Mouse (Mus musculus) hindbrain, embryonic 11.5 days (tissue): ENCODE results near the gene Plekha4. TPM values are rescaled to one million over a fixed set of nuclear protein-coding genes. Genes with fewer than 3 reads are reported as not detected.

Experiments used
- ATAC-seq: fragments of 200-750 bp; cut with Nextera tagmentation; 2 replicates; pipeline ENCODE4 v1.8.0; 2017; ENCODE audit warnings: mild to moderate bottlenecking, moderate TSS enrichment, moderate library complexity; ENCODE audit not compliant: low FRiP score
- DNase-seq: peaks from one replicate; pipeline ENCODE4 v3.0.0-alpha.2; 2015; ENCODE audit warnings: low spot score
- H3K27ac ChIP-seq: fragments of 300-500 bp; sonication (generic); 2 replicates; pipeline ENCODE4 v1.5.1; 2014; ENCODE audit warnings: mild to moderate bottlenecking, low read depth, low read length
- H3K27me3 ChIP-seq: fragments of 300-500 bp; sonication (generic); 2 replicates; pipeline ENCODE4 v1.6.1; 2014; ENCODE audit warnings: mild to moderate bottlenecking, low read length, moderate library complexity, mixed read lengths; ENCODE audit not compliant: control insufficient read depth, insufficient read depth
- H3K36me3 ChIP-seq: fragments of 300-500 bp; sonication (generic); 2 replicates; pipeline ENCODE4 v1.6.1; 2014; ENCODE audit warnings: mild to moderate bottlenecking, low read length, moderate library complexity, mixed read lengths; ENCODE audit not compliant: control insufficient read depth, insufficient read depth
- H3K4me1 ChIP-seq: fragments of 300-500 bp; sonication (generic); replicated peaks from 2 replicates; pipeline ENCODE4 v1.6.1; 2014; ENCODE audit warnings: low read length, mixed read lengths; ENCODE audit not compliant: control insufficient read depth, insufficient read depth
- H3K4me2 ChIP-seq: fragments of 300-500 bp; sonication (generic); replicated peaks from 2 replicates; pipeline ENCODE4 v1.6.1; 2014; ENCODE audit warnings: mild to moderate bottlenecking, low read depth, low read length
- H3K4me3 ChIP-seq: fragments of 300-500 bp; sonication (generic); 2 replicates; pipeline ENCODE4 v1.5.1; 2014; ENCODE audit warnings: low read depth, low read length
- H3K9ac ChIP-seq: fragments of 300-500 bp; sonication (generic); 2 replicates; pipeline ENCODE4 v1.6.1; 2014; ENCODE audit warnings: low read depth, low read length
- H3K9me3 ChIP-seq: fragments of 300-500 bp; sonication (generic); 2 replicates; pipeline ENCODE4 v1.6.1; 2016; ENCODE audit warnings: low read length; ENCODE audit not compliant: control insufficient read depth
- WGBS: fragments of 180-500 bp; shearing (Covaris S2); extraction: QIAGEN DNeasy Blood & Tissue Kit; methylation state at CpG from one replicate; pipeline ENCODE4 v1.1.7; 2014; 5-methylcytosine and 5-hydroxymethylcytosine counted together
- polyA plus RNA-seq: library from polyadenylated mRNA; unstranded; fragments of >200 nt; fragmentation: Nextera tagmentation; extraction: Ambion mirVana; gene quantifications from 2 replicates; pipeline ENCODE4 v1.2.1, GENCODE M21; 2014

Plekha4 gene
- polyA plus RNA-seq, 1 experiment from 2014 or later: 2.3 TPM

GRCm38 (mm10) chr7:45567780-45568516 lies 41.8 kb downstream of the Plekha4 start:
- DNase-seq: peak; percentile 87
- H3K9me3 ChIP-seq: no peaks in the 10 kb centered on the region
- H3K4me2 ChIP-seq: peak overlapping the region; percentile 65
- WGBS: under 1% methylated on average over 24 of the region's 24 CpGs
- H3K4me1 ChIP-seq: no peaks in the 10 kb centered on the region
- ATAC-seq: peak; percentile 91
- peak overlapping the region; percentile 37 for H3K4me3 ChIP-seq
- H3K27ac ChIP-seq: no peak overlapping the region
- H3K9ac ChIP-seq: peak overlapping the region; percentile 29; the same call in 1 of the 2 replicates
- no peaks in the 10 kb centered on the region for H3K27me3 ChIP-seq
- H3K36me3 ChIP-seq: no peaks in the 10 kb centered on the region

DNA sequence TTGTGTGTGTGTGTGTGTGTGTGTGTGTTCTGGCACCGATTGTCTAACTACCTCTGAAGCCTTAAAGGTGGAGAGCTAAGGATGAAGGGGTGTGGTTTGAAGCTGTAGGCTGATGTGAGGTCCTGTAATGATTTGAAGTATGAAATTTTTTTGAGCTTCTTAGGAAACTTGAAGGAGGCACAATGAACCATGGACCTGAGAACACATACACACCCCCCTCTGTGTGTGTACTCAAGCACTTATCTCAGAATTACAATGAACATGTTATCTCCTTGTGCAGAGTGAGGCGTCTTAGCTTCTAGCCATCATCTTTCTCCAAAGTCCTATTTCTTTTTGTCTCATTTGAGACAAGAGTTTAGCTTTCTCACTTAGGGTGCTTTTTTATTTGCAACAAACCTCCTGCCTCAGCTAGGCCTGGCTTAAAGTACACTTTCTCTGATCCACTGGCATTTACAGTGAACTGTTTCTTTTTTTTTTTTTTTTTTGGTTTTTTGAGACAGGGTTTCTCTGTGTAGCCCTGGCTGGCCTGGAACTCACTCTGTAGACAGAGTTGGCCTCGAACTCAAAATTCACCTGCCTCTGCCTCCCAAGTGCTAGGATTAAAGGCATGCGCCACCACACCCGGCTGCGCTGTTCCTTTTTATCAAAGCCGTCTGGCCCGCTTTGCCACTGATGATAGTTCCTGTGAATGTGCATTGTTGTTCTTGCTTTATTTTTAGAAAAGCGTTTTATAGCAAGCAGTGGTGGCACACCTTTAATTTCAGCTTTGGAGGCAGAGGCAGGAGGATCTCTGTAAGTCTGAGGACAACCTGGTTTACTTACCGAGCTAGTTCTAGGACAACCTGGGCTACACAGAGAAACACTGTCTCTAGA lies 42.7 kb downstream of the Plekha4 start:
- H3K4me3 ChIP-seq: peak overlapping the region; percentile 37; the same call in 1 of the 2 replicates
- 80% methylated on average over 10 of the region's 10 CpGs for WGBS
- H3K4me2 ChIP-seq: peak overlapping the region; percentile 65
- DNase-seq: no peak
- no peak overlapping the region for H3K27ac ChIP-seq
- H3K27me3 ChIP-seq: no peaks in the 10 kb centered on the region
- no peaks in the 10 kb centered on the region for H3K36me3 ChIP-seq
- ATAC-seq: no peak
- H3K9ac ChIP-seq: peak overlapping the region; percentile 29; the same call in 1 of the 2 replicates
- no peaks in the 10 kb centered on the region for H3K4me1 ChIP-seq
- no peaks in the 10 kb centered on the region for H3K9me3 ChIP-seq

DNA sequence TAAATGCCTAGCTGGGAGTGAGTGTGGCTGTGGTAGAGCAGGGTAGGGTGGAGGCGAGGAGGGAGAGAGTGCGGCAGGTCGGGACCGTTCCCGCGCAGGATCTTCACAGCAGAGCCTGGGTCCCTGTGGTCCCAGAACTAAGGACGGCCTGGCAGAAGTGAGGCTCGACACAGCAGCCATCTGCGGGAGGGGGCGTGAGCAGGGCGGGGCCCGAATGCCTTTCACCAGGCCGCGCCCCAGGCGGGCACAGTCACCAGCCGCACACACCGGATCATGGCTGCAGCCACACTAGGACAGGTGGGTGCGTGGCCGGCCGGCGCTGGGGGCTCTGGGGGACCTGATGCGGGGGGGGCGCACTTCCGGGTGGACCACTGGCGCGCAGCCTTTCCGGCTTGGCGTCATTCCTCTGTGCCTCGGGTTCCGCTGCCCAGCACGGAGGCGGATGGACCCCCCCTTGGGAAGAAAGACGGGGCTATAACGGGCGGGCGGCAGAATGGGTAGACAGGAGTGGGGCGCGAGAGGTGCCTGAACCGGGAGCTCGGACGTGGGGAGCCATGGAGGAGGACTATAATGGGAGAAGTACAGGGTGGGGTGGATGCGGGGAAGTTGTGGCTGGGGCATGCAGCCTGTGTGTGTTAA lies 44.1 kb downstream of the Plekha4 start, which contains the start of gene Bcat2:
Gene Bcat2 (plus strand): TSS at position 51 of the 639 bp plus-strand sequence.
- Histone ChIP-seq H3K27me3 (no peaks in the 10 kb centered on the region), H3K4me1 (no peaks in the 10 kb centered on the region), H3K27ac (peak within 1 kb of the TSS; percentile 74), H3K36me3 (no peaks in the 10 kb centered on the region), H3K9ac (peak within 1 kb of the TSS; percentile 85), H3K9me3 (no peaks in the 10 kb centered on the region), H3K4me2 (peak within 1 kb of the TSS; percentile 64), H3K4me3 (peak within 1 kb of the TSS; percentile 72)
- peak; percentile 71 for DNase-seq
- WGBS: 1% methylated on average over 35 of the region's 42 CpGs
- ATAC-seq: peak; percentile 78

DNA sequence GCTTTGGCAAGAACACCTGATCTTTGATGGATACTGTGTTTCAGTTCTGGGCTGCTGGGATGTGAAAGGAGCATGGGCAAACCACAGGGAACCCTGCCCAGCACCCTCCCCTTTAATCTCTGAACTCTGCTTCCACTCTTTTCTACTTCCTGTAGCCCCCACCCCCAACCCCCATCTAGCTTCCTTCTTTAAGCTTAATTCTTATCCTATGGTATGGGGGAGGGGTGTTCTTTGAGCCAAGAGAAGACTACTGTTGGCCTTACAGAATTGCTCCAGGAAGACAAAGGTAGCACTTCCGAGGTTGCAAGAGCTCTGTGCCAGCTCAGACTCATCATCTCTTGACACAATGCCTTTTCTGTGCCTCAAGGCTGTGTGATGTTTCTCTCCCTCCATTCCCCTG lies 45.8 kb downstream of the Plekha4 start:
- no peak overlapping the region for H3K4me2 ChIP-seq
- DNase-seq (no peak), ATAC-seq (no peak)
- no peaks in the 10 kb centered on the region for H3K9me3 ChIP-seq
- H3K4me3 ChIP-seq: no peak overlapping the region
- H3K9ac ChIP-seq: no peak overlapping the region
- no peaks in the 10 kb centered on the region for H3K4me1 ChIP-seq
- H3K27me3 ChIP-seq: no peaks in the 10 kb centered on the region
- H3K27ac ChIP-seq: no peak overlapping the region
- no peaks in the 10 kb centered on the region for H3K36me3 ChIP-seq
- 90% methylated on average over 1 of the region's 1 CpGs for WGBS

- no peak overlapping the region for H3K9ac ChIP-seq
- DNase-seq: no peak
- no peaks in the 10 kb centered on the region for H3K9me3 ChIP-seq
- no peak overlapping the region for H3K4me3 ChIP-seq
- ATAC-seq: no peak
- no peaks in the 10 kb centered on the region for H3K36me3 ChIP-seq
- H3K27ac ChIP-seq: no peak overlapping the region
- H3K27me3 ChIP-seq: no peaks in the 10 kb centered on the region
- no peak overlapping the region for H3K4me2 ChIP-seq
- H3K4me1 ChIP-seq: no peaks in the 10 kb centered on the region
- 82% methylated on average over 8 of the region's 8 CpGs for WGBS
Measured at GRCm38 (mm10) chr7:45573954-45574353, 47.8 kb downstream of the Plekha4 start.

GRCm38 (mm10) chr7:45574472-45575379 lies 48.6 kb downstream of the Plekha4 start:
- Histone ChIP-seq H3K9ac (no peak overlapping the region), H3K27ac (no peak overlapping the region), H3K27me3 (no peaks in the 10 kb centered on the region), H3K36me3 (no peaks in the 10 kb centered on the region), H3K4me2 (no peak overlapping the region), H3K4me3 (no peak overlapping the region), H3K4me1 (no peaks in the 10 kb centered on the region), H3K9me3 (no peaks in the 10 kb centered on the region)
- DNase-seq (no peak), ATAC-seq (no peak)
- WGBS: 86% methylated on average over 15 of the region's 15 CpGs

DNA sequence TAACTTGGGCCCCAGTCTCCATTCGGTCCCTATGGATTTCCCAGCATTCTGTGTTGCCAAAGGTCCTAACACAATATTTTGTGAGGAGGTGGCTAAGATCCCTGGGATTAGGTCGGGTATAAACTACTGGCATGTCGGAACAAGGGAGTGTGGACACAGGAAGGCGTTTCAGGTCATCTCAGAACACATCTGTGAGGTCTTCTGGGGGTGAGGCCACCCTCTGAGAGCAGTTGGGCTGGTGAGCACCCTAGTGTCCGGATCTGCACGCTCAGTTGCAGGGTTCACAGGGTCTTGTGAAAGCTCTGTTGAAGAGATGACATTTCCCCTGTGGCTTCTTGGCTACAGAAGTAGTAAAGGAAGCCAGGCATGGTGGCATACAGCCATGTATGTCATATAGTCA lies 59.8 kb downstream of the Plekha4 start:
- no peak overlapping the region for H3K9ac ChIP-seq
- WGBS: 88% methylated on average over 6 of the region's 6 CpGs
- H3K4me1 ChIP-seq: no peaks in the 10 kb centered on the region
- no peak for DNase-seq
- no peaks in the 10 kb centered on the region for H3K36me3 ChIP-seq
- no peak for ATAC-seq
- H3K4me3 ChIP-seq: no peak overlapping the region
- H3K27ac ChIP-seq: no peak overlapping the region
- no peaks in the 10 kb centered on the region for H3K27me3 ChIP-seq
- H3K9me3 ChIP-seq: no peaks in the 10 kb centered on the region
- no peak overlapping the region for H3K4me2 ChIP-seq
